Mouse (Mus musculus) testis, adult 2 months (tissue): ENCODE measurements at regions not wholly inside any gene's neighbourhood (a gene's known extent, or its start where the extent isn't known, plus 50 kb on each side); places are given as distances from the start of the nearest gene placed in this dataset.

Experiments
- CTCF ChIP-seq: fragments of 200-500 bp; IDR thresholded peaks from 2 replicates; pipeline ENCODE4 v1.5.1; 2012; ENCODE audit warnings: low read depth, mild to moderate bottlenecking, inconsistent platforms, low read length, moderate library complexity; ENCODE audit not compliant: control insufficient read depth, insufficient read depth, insufficient replicate concordance
- POLR2A ChIP-seq: fragments of 200-500 bp; IDR thresholded peaks from 2 replicates; pipeline ENCODE4 v1.6.1; 2012; ENCODE audit warnings: low read depth, mild to moderate bottlenecking, inconsistent platforms, low read length, moderate library complexity; ENCODE audit not compliant: control insufficient read depth

GRCm38 (mm10) chr11:111706882-111707281 is 640.9 kb downstream of the Kcnj2 start:
- no peak for TF ChIP-seq CTCF
- TF ChIP-seq POLR2A: no peak
